Mouse (Mus musculus) ES-Bruce4 (cell line): ENCODE measurements around the gene Ap1g1.

Source experiments
- CTCF ChIP-seq: IDR thresholded peaks from one replicate; pipeline ENCODE4 v1.8.1; 2011; ENCODE audit warnings: low read depth, low read length
- EP300 ChIP-seq: IDR thresholded peaks from 2 replicates; pipeline ENCODE4 v1.6.1; 2011; ENCODE audit warnings: low read depth, low read length; ENCODE audit not compliant: insufficient read depth
- POLR2A ChIP-seq: IDR thresholded peaks from one replicate; pipeline ENCODE4 v1.8.1; 2011; ENCODE audit warnings: low read length; ENCODE audit not compliant: insufficient read depth

- TF ChIP-seq CTCF (no peak), POLR2A (no peak), EP300 (no peak)
Observed at GRCm38 (mm10) chr8:109907376-109907775, 129.0 kb downstream of the Ap1g1 start.
